Mouse (Mus musculus): Measurements from ENCODE around the gene Spats2. TPM values are rescaled to one million over a fixed set of nuclear protein-coding genes. Genes with fewer than 3 reads are reported as not detected.
"Not testable (repeated sequence)": the region's sequence is repeated elsewhere in the genome, so short reads cannot be mapped to it uniquely, and the experiment has no call there.

Gene Spats2
- total RNA-seq, 2 experiments from 2014 or later: 3.7 to 4.3 TPM

DNA sequence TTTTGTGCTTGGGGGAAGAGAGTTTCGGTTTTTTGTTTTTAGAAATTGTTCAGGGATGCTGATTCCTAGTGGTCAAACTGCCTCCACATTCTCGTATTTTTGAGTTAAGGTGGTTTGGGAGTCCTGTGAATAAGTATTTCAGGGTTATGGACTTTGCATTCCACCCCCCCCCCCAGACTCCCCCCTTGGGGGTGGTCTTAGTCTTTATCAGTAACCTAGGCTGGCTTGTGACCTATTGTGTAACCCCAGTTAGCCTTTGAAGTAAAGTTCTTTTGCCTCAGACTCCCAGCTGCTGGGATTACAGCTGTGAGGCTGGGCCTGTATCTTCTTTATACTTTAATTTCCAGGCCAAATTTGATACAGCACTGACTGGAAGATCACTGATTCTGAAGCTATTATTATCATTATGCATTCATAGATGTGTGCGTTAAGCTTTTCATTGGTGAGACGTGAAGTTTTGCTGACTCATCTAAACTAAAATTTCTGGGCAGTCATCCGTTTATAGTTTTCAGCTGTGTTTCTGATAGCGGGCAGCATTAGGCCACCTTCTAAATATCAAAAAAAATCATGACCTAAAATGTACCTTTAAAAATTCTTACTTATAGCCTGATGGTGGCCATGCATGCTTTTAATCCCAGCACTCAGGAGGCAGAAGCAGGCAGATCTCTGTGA, 2.3 kb downstream of the Spats2 start:
- H3K27ac ChIP-seq: no peak overlapping the region
- intact Hi-C loops (cut with DNase I): no loop called here
- no peak overlapping the region for H3K4me3 ChIP-seq
- DNase-seq: no peak
- TF ChIP-seq CTCF (IDR thresholded peaks at IDR 0.05): no peak

DNA sequence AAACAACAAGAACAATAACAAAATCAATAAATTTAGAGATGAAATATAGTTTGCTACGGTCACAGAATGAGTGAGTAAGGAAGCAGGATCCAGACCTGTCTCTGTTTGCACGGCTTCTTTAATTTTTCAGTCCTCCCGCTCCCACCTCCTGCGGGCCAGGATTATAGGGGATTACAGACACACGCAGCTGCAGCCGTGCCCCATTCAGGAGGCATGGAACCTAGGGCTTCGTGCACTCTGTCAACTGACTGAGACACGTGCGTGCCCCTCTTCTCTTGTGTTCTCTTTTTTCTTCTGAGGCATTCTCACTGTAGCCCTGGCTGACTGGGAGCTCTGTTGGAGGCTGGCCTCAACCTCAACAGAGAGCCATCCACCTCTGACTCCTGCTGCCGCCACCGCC, 3.7 kb downstream of the Spats2 start:
- no peak for TF ChIP-seq CTCF (IDR thresholded peaks at IDR 0.05)
- Histone ChIP-seq H3K4me3 (no peak overlapping the region), H3K27ac (no peak overlapping the region)
- no peak for DNase-seq
- intact Hi-C loops (cut with DNase I): no loop called here

DNA sequence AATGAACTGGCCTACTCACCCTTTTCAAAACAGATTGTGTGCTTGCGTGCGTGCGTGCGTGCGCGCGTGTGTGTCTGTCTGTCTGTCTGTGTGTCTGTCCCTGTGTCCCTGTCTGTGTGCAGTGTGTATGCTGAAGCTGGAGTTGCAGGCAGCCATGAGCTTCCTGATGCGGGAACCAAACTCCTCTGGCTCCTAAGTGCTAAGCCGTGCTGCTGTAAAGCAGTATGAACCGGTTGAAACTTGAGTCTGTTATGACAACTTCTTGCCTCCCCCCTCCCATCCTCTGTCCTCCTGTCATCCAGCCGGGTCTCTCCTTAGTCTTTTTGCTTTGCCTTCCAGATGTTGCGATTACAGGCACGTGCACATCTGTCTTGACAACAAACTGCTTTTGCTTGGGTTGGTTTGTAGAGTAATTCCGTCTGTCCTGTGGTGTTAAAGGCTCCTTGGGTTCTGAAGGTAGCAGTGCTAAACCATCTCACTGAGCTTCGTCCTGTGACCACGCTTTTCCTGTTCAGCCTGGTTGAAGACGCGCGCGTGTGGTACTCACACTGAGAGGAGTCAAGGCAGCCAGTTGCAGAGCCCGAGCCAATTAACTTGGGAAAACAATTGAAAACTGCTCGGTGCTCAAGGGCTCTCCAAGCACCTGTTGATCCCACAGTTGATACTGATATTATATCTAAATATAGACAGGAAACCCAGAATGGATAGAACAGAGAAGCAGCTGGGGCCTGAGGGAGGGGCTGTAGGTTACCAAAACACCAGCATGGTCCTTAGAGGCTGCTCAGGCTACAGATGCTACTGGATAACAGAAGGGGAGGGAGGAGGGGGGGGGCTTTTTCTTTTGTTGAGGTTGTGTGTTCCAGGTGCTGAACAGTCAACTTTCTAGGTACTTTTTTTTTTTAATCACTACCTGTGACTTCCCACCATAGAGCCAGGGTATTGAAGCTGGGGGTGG, 4.5 kb downstream of the Spats2 start:
- DNase-seq: no peak
- Histone ChIP-seq H3K4me3 (no peak overlapping the region), H3K27ac (no peak overlapping the region)
- intact Hi-C loops (cut with DNase I): no loop called here
- no peak for TF ChIP-seq CTCF (IDR thresholded peaks at IDR 0.05)

DNA sequence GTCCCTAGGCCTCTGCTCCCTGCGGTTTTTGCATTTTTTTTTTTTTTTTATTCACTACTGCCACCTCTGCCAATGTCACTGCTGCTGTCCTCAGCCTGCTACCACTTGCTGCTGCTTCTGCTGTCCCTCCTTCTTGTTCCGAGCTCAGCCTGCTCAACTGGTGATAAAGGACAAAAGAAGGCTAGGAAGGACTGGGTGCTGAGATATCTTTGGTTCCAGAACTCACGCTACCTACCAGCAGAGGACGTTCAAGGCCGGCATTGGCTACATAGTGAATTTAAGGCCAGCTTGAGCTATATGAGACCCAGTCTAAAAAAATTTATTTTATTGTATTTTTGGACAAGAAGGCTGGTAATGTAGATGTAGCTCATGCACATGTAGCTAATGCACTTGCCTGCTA, 12.7 kb downstream of the Spats2 start:
- Histone ChIP-seq H3K27ac (no peak overlapping the region), H3K4me3 (no peak overlapping the region)
- intact Hi-C loops (cut with DNase I): no loop called here
- no peak for DNase-seq
- TF ChIP-seq CTCF (IDR thresholded peaks at IDR 0.05): no peak

DNA sequence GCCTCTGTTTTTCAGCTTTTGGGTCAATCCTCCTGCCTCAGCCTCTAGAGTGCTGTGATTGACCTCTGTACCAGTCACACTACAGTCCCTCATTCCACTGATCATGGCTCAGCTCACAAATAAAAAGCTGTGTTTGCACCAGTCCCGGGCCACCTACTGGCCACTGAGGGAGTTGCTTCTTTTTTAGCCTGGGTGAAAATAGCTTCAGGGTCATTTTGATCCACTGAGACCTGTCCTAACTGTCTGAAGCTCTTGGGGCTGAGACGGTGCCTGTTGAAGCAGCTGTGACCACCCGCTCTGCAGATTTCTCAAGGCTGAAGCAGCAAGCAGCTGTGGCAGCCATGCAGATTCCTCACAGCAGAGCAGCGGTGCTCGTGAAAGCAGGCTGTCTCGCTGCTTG, 14.0 kb downstream of the Spats2 start:
- DNase-seq: peak; percentile 52
- intact Hi-C loops (cut with DNase I): no loop called here
- H3K27ac ChIP-seq: no peak overlapping the region
- no peak overlapping the region for H3K4me3 ChIP-seq
- TF ChIP-seq CTCF (IDR thresholded peaks at IDR 0.05): peak; percentile 71

DNA sequence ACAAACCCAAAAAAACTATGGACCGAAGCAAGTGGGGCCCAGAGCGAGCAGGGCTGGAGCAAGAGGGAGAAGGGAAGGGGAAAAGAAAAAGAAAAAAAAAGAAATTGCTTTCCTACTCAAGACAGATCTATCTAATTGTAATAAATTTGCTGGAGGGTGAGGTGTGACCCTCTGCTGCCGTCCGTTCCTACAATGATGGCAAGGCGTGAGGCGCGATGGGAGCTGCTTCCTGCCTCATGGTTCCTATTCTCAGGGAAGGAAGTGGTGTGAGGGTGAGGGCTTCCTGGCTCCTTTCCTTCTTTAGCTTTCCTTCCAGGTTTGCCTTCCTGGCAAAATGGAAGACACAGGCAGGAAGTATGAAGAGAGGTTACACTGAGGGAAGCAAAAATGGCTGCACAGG, 24.8 kb downstream of the Spats2 start:
- Histone ChIP-seq H3K4me3 (no peak overlapping the region), H3K27ac (no peak overlapping the region)
- no peak for DNase-seq
- intact Hi-C loops (cut with DNase I): no loop called here
- TF ChIP-seq CTCF (IDR thresholded peaks at IDR 0.05): no peak

DNA sequence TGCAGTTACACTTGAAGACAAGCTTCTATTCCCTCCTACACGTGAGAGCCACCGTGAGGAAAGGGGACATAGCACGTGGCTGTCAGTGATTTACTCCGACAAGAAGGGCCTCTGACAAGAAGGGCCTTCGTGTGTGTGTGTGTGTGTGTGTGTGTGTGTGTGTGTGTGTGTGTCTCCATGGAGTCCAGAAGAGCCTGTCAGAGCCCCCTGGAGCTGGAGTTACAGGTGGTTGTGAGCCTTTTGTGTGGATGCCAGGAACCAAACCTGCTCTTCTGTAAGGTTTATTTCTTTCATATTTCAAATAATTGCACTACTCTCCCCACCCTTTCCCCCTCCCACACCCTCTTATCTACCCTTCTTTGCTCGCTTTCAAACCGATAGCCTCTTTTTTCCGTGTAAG, 25.6 kb downstream of the Spats2 start:
- H3K4me3 ChIP-seq: no peak overlapping the region
- intact Hi-C loops (cut with DNase I): no loop called here
- DNase-seq: no peak
- H3K27ac ChIP-seq: no peak overlapping the region
- no peak for TF ChIP-seq CTCF (IDR thresholded peaks at IDR 0.05)

DNA sequence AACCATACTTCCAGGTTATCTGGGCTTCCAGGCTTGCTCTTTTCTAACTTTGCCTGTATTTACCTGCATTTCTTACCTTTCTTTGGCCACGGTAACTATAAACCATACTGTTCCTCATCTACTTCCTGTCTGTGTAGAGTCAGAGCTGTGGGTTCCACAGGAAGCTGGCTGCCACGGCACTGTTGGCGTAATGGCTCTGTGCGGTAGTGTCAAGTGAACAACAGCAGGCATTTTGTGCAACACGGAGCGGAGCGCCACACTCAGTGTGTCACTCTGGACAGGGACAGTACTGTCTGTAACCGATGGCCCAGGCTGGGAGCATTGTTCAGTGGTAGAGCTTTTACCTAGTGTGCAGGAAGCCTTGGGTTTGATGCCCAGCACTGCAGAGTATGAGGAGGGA, 27.8 kb downstream of the Spats2 start:
- no peak for DNase-seq
- intact Hi-C loops (cut with DNase I): no loop called here
- Histone ChIP-seq H3K4me3 (no peak overlapping the region), H3K27ac (no peak overlapping the region)
- no peak for TF ChIP-seq CTCF (IDR thresholded peaks at IDR 0.05)

DNA sequence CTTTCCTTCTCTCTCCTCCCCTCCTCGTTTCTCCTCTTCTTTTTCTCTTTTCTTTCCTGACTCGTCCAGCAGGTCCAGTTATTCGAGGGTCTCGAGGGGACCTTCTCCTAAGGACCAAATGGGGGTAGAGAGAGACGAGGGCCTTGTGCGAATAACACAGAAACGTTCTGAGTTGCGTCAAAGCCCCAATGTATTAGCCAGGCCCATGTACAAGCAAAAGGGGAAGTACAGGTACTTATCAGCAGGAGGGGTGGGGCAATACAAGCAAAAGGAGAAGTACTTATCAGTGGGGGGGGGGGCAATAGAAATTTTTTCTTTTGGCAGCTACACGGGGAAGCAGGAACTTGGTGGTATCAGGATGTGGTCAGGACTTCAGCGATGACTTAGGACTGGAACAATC, 28.8 kb downstream of the Spats2 start:
- intact Hi-C loops (cut with DNase I); H3K4me3 ChIP-seq; H3K27ac ChIP-seq; DNase-seq: not testable (repeated sequence)

DNA sequence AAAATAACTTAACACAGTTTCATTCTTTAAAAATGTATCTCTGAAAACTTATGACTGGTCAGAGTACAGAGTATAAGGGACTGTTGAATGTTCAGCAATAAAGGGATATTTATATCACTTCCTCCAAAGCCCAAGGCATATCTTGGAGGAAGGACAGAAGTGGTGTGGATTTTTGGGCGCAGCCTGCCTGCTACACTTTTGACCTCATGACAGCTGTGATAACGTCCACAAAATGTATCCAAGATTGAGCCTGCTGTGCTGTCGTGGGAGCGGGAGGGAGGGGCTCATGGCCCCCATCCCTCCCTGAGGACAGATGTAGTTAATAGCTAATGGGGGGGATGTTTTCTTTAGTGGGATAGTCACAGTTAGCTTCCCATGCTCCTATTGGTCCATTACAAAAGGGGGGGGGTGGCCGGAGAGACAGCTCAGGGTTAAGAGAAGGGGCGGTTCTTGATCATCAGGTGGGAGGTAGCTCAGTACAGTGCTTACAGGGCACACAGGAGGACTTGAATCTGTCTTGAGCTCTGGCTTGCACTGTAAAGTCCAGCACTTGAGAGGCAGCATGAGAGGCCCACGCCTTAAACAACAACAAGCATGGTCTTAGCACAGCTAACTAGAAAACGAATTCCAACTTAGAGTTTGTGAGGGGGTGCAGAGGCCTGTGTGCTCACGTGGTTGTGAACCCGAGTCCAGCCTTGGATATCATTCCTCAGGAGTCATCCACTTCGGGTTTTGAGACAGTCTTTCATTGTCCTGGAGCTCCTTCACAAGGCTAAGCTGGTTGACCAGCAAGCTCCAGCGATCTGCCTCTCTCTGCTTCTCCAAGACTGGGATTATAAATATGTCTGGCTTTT, 38.0 kb downstream of the Spats2 start:
- Histone ChIP-seq H3K4me3 (no peak overlapping the region), H3K27ac (no peak overlapping the region)
- no peak for DNase-seq
- intact Hi-C loops (cut with DNase I): no loop called here
- no peak for TF ChIP-seq CTCF (IDR thresholded peaks at IDR 0.05)

DNA sequence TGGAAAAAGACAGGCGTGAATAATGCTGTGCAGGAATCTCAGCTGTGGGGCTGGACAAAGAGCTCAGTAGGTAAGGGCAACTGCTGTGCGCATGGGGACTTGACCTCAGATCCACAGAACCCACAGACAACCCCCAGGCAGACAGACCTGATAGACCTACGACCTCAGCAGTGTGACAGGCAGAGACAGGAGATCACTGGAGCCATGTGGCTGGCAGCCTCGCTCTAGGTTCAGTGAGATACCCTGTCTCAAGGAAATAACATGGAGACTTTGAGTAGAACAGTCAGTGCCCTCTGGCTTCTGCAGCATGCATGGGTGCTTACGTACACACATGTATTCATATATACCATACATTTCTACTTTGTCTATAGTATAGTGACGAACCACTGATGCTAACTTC, 46.4 kb downstream of the Spats2 start:
- DNase-seq: no peak
- H3K27ac ChIP-seq: no peak overlapping the region

DNA sequence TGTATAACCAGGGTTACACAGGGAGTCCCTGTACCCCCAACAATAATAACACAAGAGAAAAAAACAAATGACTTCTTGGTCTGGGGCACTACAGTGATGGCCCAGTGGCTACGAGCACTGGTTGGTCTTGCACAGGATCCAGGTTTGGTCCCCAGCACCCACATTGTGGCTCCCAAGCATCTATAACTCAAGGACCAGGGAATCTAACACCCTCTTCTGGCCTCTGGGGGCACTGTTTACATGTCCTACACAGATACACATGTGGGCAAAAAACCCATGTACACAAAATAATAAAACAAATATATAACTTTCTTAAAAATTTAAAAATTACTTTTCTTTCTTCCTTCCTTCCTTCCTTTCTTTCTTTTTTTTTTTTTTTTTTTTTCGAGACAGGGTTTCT, 53.9 kb downstream of the Spats2 start:
- no peak overlapping the region for H3K4me3 ChIP-seq
- intact Hi-C loops (cut with DNase I): no loop called here
- DNase-seq: no peak
- H3K27ac ChIP-seq: no peak overlapping the region
- TF ChIP-seq CTCF (IDR thresholded peaks at IDR 0.05): peak; percentile 7; the same call in 1 of the 2 replicates

More for the DNA sequence above, 46.4 kb downstream of the Spats2 start:
- no peak for TF ChIP-seq CTCF (IDR thresholded peaks at IDR 0.05)
- H3K4me3 ChIP-seq: no peak overlapping the region
- intact Hi-C loops (cut with DNase I): no loop called here

Data from gastrocnemius, adult 2 months (tissue).